8 mouse cellular contexts compared by ENCODE assay signal in genomic region chr16:38321452-38321935, GRCm38 (mm10). TPM values are rescaled to one million over a fixed set of nuclear protein-coding genes. Genes with fewer than 3 reads are reported as not detected.
DNase-seq lines count a peak whose midpoint lies in the region; ATAC-seq lines count a peak whose summit lies in the region.

No protein-coding gene starts in this region.

- ATAC-seq in heart, embryonic 15.5 days (replicated peaks; ENCODE audit: insufficient number of reproducible peaks, insufficient read depth, low FRiP score, low read depth), result no peak
- peak; percentile 57; the same call in 1 of the 2 replicates for ATAC-seq in liver, embryonic 12.5 days
- ATAC-seq in neural tube, embryonic 12.5 days (ENCODE audit: low FRiP score, low read depth), result peak; percentile 61

- no peaks in the 10 kb centered on the region for H3K36me3 ChIP-seq in heart, embryonic 15.5 days
- H3K36me3 ChIP-seq in liver, embryonic 12.5 days, result no peaks in the 10 kb centered on the region
- no peaks in the 10 kb centered on the region for H3K36me3 ChIP-seq in neural tube, embryonic 12.5 days

- 0 out of 2 replicates have a peak, but pooled peaks cover 2% of the 10 kb centered on the region for H3K4me1 ChIP-seq in heart, embryonic 15.5 days (replicated peaks)
- no peaks in the 10 kb centered on the region for H3K4me1 ChIP-seq in liver, embryonic 12.5 days
- H3K4me1 ChIP-seq in neural tube, embryonic 12.5 days, result no peaks in the 10 kb centered on the region

- peak overlapping the region; percentile 45 for H3K4me2 ChIP-seq in heart, embryonic 15.5 days
- H3K4me2 ChIP-seq in liver, embryonic 12.5 days, result peak overlapping the region; percentile 38
- peak overlapping the region; percentile 50 for H3K4me2 ChIP-seq in neural tube, embryonic 12.5 days (replicated peaks)

- H3K9me3 ChIP-seq in heart, embryonic 15.5 days (replicated peaks), result no peaks in the 10 kb centered on the region
- H3K9me3 ChIP-seq in liver, embryonic 12.5 days (replicated peaks), result no peaks in the 10 kb centered on the region
- no peaks in the 10 kb centered on the region for H3K9me3 ChIP-seq in neural tube, embryonic 12.5 days

- peak; percentile 60 for DNase-seq in B cell, adult 2 months
- peak; percentile 88 for DNase-seq in ZHBTc4 (ENCODE audit: low read depth, low spot score)
- DNase-seq in embryo, embryonic 11 days, result peak; percentile 78
- peak; percentile 30 to 81 for DNase-seq in kidney, postnatal 36 days
- DNase-seq in thymus, postnatal 10 days (ENCODE audit: low spot score in 2 of 2), result peak; percentile 23 to 62

- no peak overlapping the region for H3K4me3 ChIP-seq in heart, embryonic 15.5 days
- no peak overlapping the region for H3K4me3 ChIP-seq in liver, embryonic 12.5 days
- no peak overlapping the region for H3K4me3 ChIP-seq in neural tube, embryonic 12.5 days

- no peak overlapping the region for H3K27ac ChIP-seq in heart, embryonic 15.5 days
- no peak overlapping the region for H3K27ac ChIP-seq in liver, embryonic 12.5 days
- no peak overlapping the region for H3K27ac ChIP-seq in neural tube, embryonic 12.5 days

- H3K9ac ChIP-seq in heart, embryonic 15.5 days, result no peak overlapping the region
- no peak overlapping the region for H3K9ac ChIP-seq in liver, embryonic 12.5 days
- H3K9ac ChIP-seq in neural tube, embryonic 12.5 days, result no peak overlapping the region

- WGBS in heart, embryonic 15.5 days, result 32% methylated on average over 17 of the region's 17 CpGs
- 25% methylated on average over 17 of the region's 17 CpGs for WGBS in liver, embryonic 12.5 days (ENCODE audit: insufficient replicate concordance)
- 34% methylated on average over 17 of the region's 17 CpGs for WGBS in neural tube, embryonic 12.5 days

- no peaks in the 10 kb centered on the region for H3K27me3 ChIP-seq in heart, embryonic 15.5 days
- H3K27me3 ChIP-seq in liver, embryonic 12.5 days (replicated peaks), result no peaks in the 10 kb centered on the region
- H3K27me3 ChIP-seq in neural tube, embryonic 12.5 days (replicated peaks), result no peaks in the 10 kb centered on the region

RNA-seq across cellular contexts. Expression of gene Maats1, which starts 20.4 kb away (rescaled TPM):
- polyA plus RNA-seq in heart, embryonic 15.5 days (2015; fragmentation: Nextera tagmentation; extraction: Ambion mirVana), result 0.10 and 0.13 TPM in 2 replicates
- 0.05 TPM in 1 of 2 replicates, not detected in the other for polyA plus RNA-seq in liver, embryonic 12.5 days (2016; fragmentation: Nextera tagmentation; extraction: Ambion mirVana)
- polyA plus RNA-seq in neural tube, embryonic 12.5 days (2016; fragmentation: Nextera tagmentation; extraction: Ambion mirVana), result 0.22 and 0.25 TPM in 2 replicates

RNA-seq across cellular contexts. Expression of gene Cox17, which starts 25.3 kb away (rescaled TPM):
- polyA plus RNA-seq in heart, embryonic 15.5 days (2015; fragmentation: Nextera tagmentation; extraction: Ambion mirVana), result 224 and 350 TPM in 2 replicates
- 404 and 417 TPM in 2 replicates for polyA plus RNA-seq in liver, embryonic 12.5 days (2016; fragmentation: Nextera tagmentation; extraction: Ambion mirVana)
- polyA plus RNA-seq in neural tube, embryonic 12.5 days (2016; fragmentation: Nextera tagmentation; extraction: Ambion mirVana), result 127 and 128 TPM in 2 replicates

RNA-seq across cellular contexts. Expression of gene Gm21987, which starts 25.3 kb away (rescaled TPM):
- polyA plus RNA-seq in heart, embryonic 15.5 days (2015; fragmentation: Nextera tagmentation; extraction: Ambion mirVana), result 3.2 and 4.1 TPM in 2 replicates
- polyA plus RNA-seq in liver, embryonic 12.5 days (2016; fragmentation: Nextera tagmentation; extraction: Ambion mirVana), result not detected in 2 replicates
- polyA plus RNA-seq in neural tube, embryonic 12.5 days (2016; fragmentation: Nextera tagmentation; extraction: Ambion mirVana), result not detected in 2 replicates

RNA-seq across cellular contexts. Expression of gene Nr1i2, which starts 26.9 kb away (rescaled TPM):
- polyA plus RNA-seq in heart, embryonic 15.5 days (2015; fragmentation: Nextera tagmentation; extraction: Ambion mirVana), result 0.06 TPM in 1 of 2 replicates, not detected in the other
- 1.4 and 1.8 TPM in 2 replicates for polyA plus RNA-seq in liver, embryonic 12.5 days (2016; fragmentation: Nextera tagmentation; extraction: Ambion mirVana)
- polyA plus RNA-seq in neural tube, embryonic 12.5 days (2016; fragmentation: Nextera tagmentation; extraction: Ambion mirVana), result not detected in 2 replicates

RNA-seq across cellular contexts. Expression of gene Popdc2, which starts 40.5 kb away (rescaled TPM):
- polyA plus RNA-seq in heart, embryonic 15.5 days (2015; fragmentation: Nextera tagmentation; extraction: Ambion mirVana), result 327 and 350 TPM in 2 replicates
- 20.3 and 24.8 TPM in 2 replicates for polyA plus RNA-seq in liver, embryonic 12.5 days (2016; fragmentation: Nextera tagmentation; extraction: Ambion mirVana)
- 0.61 and 0.94 TPM in 2 replicates for polyA plus RNA-seq in neural tube, embryonic 12.5 days (2016; fragmentation: Nextera tagmentation; extraction: Ambion mirVana)
